Mouse (Mus musculus) erythroblast, embryonic 14.5 days (primary cell): ENCODE data around the gene Mbtps1.

Experiments
- GATA1 ChIP-seq: IDR thresholded peaks from 2 replicates; pipeline ENCODE4 v1.6.1; 2012; ENCODE audit warnings: low read length, inconsistent platforms, mixed read lengths
- TAL1 ChIP-seq: IDR thresholded peaks from 3 replicates; pipeline ENCODE4 v1.6.1; 2012; ENCODE audit warnings: low read length, inconsistent platforms, mixed read lengths

GRCm38 (mm10) chr8:119520102-119520501 lies 38.4 kb downstream of the Mbtps1 start:
- no peak for TF ChIP-seq GATA1
- TF ChIP-seq TAL1, result no peak
